Mouse (Mus musculus) frontal cortex, postnatal 36 days (tissue): ENCODE measurements around the gene Rrm2.

ENCODE experiments used
- DNase-seq, 2 experiments: peaks; one replicate each; pipeline ENCODE4 v3.0.0; 2022; ENCODE audit warnings: low spot score in 2 of 2

Rrm2 gene

DNA sequence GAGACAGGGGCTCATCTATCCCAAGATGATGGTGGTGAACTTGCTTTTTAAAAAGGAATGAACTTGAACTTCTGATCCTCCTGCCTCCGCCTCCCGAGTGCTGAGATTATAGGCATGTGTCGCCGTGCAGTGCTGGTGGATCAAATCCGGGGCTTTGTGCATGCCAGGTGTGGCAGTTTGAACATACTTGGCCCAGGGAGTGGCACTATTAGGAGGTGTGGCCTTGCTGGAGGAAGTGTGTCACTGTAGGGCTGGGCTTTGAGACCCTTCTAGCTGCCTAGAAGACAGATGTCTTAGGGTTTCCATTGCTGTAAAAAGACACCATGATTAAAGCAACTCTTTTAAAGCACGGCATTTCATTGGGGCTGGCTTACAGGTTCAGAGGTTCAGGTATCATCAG, 42.5 kb downstream of the Rrm2 start:
- DNase-seq: no peak

DNA sequence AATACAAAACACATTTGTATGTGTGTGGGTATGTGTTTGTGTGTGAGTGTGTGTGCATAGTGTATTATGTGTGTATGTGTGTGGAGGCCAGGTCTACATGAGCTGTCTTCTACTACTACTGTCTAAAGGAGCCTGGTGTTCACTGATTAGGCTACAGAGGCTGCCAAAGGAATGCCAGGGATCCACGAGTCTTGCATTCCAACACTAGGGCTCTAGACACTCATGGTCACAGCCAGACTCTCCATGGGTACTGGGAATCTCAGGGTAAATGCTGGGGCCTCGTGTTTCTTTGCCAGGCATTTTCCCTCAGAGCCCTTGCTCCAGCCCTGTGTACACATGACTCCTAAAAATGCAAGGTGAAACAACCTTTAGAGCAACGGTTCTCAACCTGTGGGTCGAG, 45.6 kb downstream of the Rrm2 start:
- DNase-seq: no peak

DNA sequence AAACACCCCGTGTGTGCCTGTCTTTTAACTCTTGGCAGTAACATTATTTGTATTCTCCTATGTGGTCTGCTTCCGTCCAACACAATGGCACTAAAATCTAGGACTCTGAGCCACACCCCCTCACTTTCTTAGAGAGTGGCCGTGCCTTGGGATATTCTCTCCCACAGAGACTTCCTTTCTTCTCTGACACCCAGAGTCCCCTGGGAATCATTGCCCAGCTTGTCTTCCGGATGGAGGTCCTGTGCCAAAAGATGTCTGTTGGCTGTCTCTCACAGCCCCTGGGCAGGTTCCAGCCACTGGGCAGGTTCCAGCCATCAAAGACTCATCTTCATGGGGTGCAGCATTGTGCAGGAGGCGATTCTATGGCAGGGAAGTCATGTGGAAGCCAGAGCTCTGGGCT, 46.7 kb downstream of the Rrm2 start:
- no peak for DNase-seq

DNA sequence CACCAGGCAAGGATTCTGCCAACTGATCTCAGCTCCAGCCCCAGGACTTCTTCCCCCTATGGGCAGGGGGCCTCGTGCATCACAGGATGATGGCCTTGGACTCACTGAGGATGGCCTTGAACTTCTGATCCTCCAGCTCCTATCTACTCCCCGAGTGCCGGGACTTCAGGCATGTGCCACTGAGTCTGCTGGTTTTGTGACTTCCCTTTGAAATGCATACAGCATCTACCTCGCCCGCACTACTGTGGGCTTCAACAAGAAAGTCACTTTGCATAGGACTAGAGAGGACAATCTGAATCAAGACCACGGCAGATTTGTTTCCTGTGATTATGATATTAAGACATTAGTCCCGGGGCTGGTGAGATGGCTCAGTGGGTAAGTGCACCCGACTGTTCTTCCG, 47.4 kb downstream of the Rrm2 start:
- no peak for DNase-seq

DNA sequence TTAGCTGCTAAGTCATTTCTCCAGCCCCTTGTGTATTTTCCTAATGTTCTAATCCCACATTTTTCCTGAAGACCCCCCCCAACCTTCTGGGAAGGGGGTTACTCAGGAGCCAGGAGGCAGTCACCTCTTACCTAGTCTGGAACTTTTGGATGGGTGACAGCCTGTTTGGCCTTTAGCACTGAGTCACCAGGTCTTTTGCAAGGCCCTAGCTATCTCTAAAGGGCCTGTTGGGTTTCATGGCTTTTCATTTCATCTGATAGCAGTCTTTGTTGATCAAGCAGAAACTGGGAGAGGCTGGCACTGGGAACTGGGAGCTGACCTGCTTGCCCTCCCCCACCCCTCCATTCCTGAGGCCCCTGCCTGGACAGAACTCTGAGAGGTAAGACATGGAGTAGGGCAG, 49.3 kb downstream of the Rrm2 start:
- no peak for DNase-seq

DNA sequence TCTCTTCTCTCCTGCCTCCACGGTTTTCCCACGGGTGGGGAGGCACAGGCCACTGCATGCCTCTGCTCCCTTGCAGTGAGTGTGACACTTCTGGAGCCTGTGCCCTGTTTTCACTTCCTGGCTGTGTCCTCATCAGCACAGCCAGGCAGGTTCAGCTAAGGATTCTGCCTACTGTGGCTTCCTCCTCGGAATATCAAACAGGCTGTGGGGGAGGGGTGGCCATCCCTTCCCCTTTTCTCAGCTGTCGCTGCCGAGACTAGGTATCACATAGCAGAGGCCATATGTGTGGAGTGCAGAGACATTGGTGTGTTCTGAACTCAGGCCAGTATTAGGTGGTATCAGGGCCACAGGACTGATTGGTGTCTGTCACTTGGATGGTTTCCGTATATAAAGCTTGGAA, 50.3 kb downstream of the Rrm2 start:
- peak in 1 of 2 experiments; percentile 40 for DNase-seq

DNA sequence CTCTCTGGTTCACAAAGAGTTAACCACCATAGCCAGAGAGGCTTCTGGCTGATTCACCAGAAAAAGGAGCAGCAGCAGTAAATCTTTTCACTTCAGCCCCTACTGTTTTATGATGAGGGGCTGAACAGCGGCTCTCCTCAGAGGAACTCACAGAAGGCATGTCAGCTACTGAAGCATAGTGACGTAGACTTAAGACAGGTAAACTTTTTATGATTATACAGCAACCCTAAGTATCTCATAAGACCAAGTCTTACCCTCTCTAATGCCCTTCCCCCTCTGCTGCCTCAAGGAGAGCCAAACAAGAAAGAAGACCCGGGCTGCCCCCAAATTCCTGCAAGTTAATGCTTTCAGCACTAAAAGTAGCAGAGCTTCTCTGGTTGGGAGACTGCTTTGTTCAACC, 54.2 kb downstream of the Rrm2 start:
- no peak for DNase-seq
